Mouse (Mus musculus) forebrain, embryonic 16.5 days (tissue): Measurements from ENCODE around the gene Hist1h3f. TPM values are rescaled to one million over a fixed set of nuclear protein-coding genes. Genes with fewer than 3 reads are reported as not detected.
A peak's percentile ranks its signal among the peaks of the same experiment; 100 is the strongest.
"Not testable (repeated sequence)": the region's sequence is repeated elsewhere in the genome, so short reads cannot be mapped to it uniquely, and the experiment has no call there.

ENCODE experiments used
- ATAC-seq: fragments of 200-750 bp; cut with Nextera tagmentation; 2 replicates; pipeline ENCODE4 v1.8.0; 2017; ENCODE audit warnings: mild to moderate bottlenecking, moderate library complexity
- H3K27ac ChIP-seq: fragments of 300-500 bp; sonication (generic); 2 replicates; pipeline ENCODE4 v1.5.1; 2014; ENCODE audit warnings: low read length, control low read depth
- H3K27me3 ChIP-seq: fragments of 300-500 bp; sonication (generic); replicated peaks from 2 replicates; pipeline ENCODE4 v1.6.1; 2014; ENCODE audit warnings: low read length; ENCODE audit not compliant: control insufficient read depth, insufficient read depth
- H3K36me3 ChIP-seq: fragments of 300-500 bp; sonication (generic); 2 replicates; pipeline ENCODE4 v1.6.1; 2014; ENCODE audit not compliant: control insufficient read depth, insufficient read depth
- H3K4me1 ChIP-seq: fragments of 300-500 bp; sonication (generic); replicated peaks from 2 replicates; pipeline ENCODE4 v1.6.1; 2014; ENCODE audit warnings: low read length; ENCODE audit not compliant: control insufficient read depth, insufficient read depth
- H3K4me2 ChIP-seq: fragments of 300-500 bp; sonication (generic); 2 replicates; pipeline ENCODE4 v1.6.1; 2014; ENCODE audit warnings: mild to moderate bottlenecking, low read length, control low read depth
- H3K4me3 ChIP-seq: fragments of 300-500 bp; sonication (generic); replicated peaks from 2 replicates; pipeline ENCODE4 v1.5.1; 2014; ENCODE audit warnings: mild to moderate bottlenecking, low read length, control low read depth
- H3K9ac ChIP-seq: fragments of 300-500 bp; sonication (generic); replicated peaks from 2 replicates; pipeline ENCODE4 v1.6.1; 2014; ENCODE audit warnings: low read depth, low read length, control low read depth
- H3K9me3 ChIP-seq: fragments of 300-500 bp; sonication (generic); 2 replicates; pipeline ENCODE4 v1.6.1; 2016; ENCODE audit warnings: low read length; ENCODE audit not compliant: control insufficient read depth
- WGBS: fragments of 180-500 bp; shearing (Covaris S2); extraction: QIAGEN DNeasy Blood & Tissue Kit; methylation state at CpG from one replicate; pipeline ENCODE4 v1.1.7; 2014; 5-methylcytosine and 5-hydroxymethylcytosine counted together
- polyA plus RNA-seq: library from polyadenylated mRNA; unstranded; fragments of >200 nt; fragmentation: Nextera tagmentation; extraction: Ambion mirVana; gene quantifications from 2 replicates; pipeline ENCODE4 v1.2.1, GENCODE M21; 2015

The Hist1h3f gene
- polyA plus RNA-seq, 1 experiment from 2014 or later, result 0.30 TPM

DNA sequence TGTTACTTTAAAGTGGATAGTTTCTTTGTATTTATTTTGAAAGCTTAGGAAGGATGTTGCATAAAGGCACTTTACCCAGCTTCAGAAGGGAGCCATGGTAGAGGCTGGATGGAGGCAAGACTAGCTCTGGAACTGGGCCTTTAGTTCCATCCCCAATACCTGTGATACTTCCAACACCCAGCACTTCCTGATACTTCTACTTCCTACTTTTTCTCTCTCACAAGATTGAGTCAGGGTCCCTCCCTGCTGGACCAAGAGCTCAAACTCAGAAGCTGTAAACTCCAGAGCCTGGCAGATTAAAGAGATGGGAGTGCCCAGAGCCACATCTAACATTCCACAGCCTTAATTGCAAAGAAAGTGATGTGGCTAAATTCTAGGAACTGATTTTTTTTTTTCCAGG lies 40.5 kb downstream of the Hist1h3f start:
- no peak for ATAC-seq
- Histone ChIP-seq H3K9me3 (no peaks in the 10 kb centered on the region), H3K9ac (peak overlapping the region; percentile 67), H3K36me3 (no peaks in the 10 kb centered on the region), H3K27ac (peak overlapping the region; percentile 98), H3K4me1 (peaks cover 33% of the 10 kb centered on the region), H3K27me3 (no peaks in the 10 kb centered on the region), H3K4me3 (peak overlapping the region; percentile 49), H3K4me2 (peak overlapping the region; percentile 60)

DNA sequence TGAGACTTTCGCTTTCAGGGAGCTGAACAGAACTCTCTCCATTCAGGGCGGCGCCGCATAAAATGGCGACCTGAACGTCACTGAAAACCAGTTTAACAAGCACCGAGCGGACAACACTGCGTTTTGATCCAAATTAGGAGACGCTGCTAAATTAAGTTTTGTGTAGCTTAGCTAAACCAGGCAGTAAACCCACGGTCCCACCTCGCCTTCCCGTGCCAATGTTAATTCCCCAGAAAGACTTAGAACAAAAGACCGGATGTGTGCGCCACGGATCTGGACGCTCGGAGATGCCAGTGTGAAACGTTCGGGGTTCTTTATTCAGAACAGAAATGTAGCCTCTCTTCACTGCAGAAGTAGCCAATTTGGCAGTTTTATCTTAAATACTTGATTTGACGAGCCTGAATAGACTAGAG lies 41.2 kb downstream of the Hist1h3f start:
- ATAC-seq, result peak; percentile 11
- peak overlapping the region; percentile 49 for H3K4me3 ChIP-seq
- H3K27me3 ChIP-seq, result no peaks in the 10 kb centered on the region
- 0% methylated on average over 21 of the region's 21 CpGs for WGBS
- peaks cover 33% of the 10 kb centered on the region for H3K4me1 ChIP-seq
- H3K9ac ChIP-seq, result peak overlapping the region; percentile 67
- H3K4me2 ChIP-seq, result peak overlapping the region; percentile 60
- H3K9me3 ChIP-seq, result no peaks in the 10 kb centered on the region
- peak overlapping the region; percentile 98 for H3K27ac ChIP-seq
- H3K36me3 ChIP-seq, result no peaks in the 10 kb centered on the region

DNA sequence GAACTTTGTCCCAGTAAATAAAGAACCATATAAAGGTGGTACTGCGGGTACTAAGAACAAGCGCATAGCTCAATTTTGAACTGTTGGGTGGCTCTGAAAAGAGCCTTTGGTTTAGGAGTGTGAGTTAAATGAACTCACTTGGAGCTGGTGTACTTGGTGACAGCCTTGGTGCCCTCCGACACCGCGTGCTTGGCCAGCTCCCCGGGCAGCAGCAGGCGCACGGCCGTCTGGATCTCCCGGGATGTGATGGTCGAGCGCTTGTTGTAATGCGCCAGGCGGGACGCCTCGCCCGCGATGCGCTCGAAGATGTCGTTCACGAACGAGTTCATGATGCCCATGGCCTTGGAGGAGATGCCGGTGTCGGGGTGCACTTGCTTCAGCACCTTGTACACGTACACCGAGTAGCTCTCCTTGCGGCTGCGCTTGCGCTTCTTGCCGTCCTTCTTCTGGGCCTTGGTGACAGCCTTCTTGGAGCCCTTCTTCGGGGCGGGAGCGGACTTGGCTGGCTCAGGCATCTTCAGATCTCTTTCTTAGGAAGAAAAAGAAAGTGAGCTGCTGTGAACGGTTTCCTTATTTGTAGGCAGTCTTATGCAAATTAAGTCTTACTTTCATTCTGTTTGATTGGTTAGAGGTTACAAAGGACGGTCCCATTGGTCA lies 41.7 kb downstream of the Hist1h3f start:
- Histone ChIP-seq H3K27ac (peak overlapping the region; percentile 98), H3K4me1 (peaks cover 33% of the 10 kb centered on the region), H3K4me2 (peak overlapping the region; percentile 60), H3K4me3 (peak overlapping the region; percentile 49), H3K9ac (peak overlapping the region; percentile 67)
- H3K27me3 ChIP-seq, H3K36me3 ChIP-seq, H3K9me3 ChIP-seq: not testable (repeated sequence)
- WGBS, result under 1% methylated on average over 30 of the region's 36 CpGs
- ATAC-seq, result peak; percentile 87

DNA sequence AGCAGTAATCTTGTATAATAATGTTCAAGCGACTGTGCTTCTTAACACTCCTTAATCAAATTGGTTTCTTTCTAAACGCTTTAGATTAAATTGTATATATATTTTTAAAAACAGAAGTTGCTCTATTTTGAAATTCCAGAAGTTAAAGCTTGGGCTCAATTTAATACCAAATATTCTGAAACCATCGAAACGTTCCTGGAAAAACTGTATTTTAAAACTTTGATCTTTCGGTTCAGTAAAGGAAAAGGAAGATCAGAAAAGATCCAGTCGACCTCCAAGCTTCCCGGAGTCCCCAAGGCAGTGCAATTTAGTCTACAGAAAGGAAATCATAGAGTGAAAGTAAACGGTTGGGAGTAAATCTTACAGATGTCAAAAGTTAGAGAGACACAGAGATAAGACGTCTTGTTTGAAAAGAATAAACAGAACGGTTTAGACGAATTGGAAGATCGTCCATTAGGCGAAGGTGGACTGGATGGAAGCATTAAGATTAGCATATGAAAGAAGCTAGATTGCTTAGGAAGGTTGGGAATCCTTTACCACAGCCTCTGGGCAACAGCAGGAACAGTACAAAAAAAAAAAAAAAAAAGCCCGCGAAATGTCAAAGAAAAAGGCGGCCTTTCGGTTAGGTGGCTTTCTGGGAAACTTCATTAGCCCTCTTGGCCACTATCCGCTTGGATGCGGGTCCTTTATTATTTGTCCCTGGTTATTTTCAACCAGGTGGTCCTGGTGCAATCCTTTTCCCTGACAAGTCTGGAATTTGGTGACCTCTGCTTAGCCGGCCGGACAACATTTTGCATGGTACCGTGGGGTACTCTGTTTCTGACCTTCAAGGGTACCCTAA lies 42.5 kb downstream of the Hist1h3f start:
- no peaks in the 10 kb centered on the region for H3K9me3 ChIP-seq
- peaks cover 33% of the 10 kb centered on the region for H3K4me1 ChIP-seq
- H3K4me2 ChIP-seq, result peak overlapping the region; percentile 77
- peak overlapping the region; percentile 93 for H3K27ac ChIP-seq
- H3K4me3 ChIP-seq, result peak overlapping the region; percentile 39
- peak overlapping the region; percentile 52 for H3K9ac ChIP-seq
- H3K27me3 ChIP-seq, result no peaks in the 10 kb centered on the region
- under 1% methylated on average over 22 of the region's 22 CpGs for WGBS
- no peak for ATAC-seq
- no peaks in the 10 kb centered on the region for H3K36me3 ChIP-seq

DNA sequence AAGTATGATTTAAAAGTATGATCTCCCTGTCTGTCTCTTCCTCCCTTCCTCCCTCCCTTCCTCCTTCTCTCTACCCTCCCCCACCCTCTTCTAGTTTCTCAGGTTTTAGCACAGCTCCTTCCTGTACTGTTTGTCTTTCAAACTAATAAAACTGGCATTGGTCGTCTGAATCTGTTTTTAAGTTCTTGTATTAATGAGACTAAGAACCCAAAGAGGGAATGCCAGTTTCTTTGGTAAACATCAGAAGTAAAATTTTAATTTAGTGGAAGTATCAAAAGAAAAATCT lies 43.0 kb downstream of the Hist1h3f start:
- ATAC-seq, result no peak
- Histone ChIP-seq H3K36me3 (no peaks in the 10 kb centered on the region), H3K4me3 (peak overlapping the region; percentile 39), H3K4me2 (peak overlapping the region; percentile 77), H3K4me1 (peaks cover 32% of the 10 kb centered on the region), H3K9me3 (no peaks in the 10 kb centered on the region), H3K27ac (peak overlapping the region; percentile 93), H3K9ac (peak overlapping the region; percentile 52), H3K27me3 (no peaks in the 10 kb centered on the region)
- 3% methylated on average over 1 of the region's 1 CpGs for WGBS

DNA sequence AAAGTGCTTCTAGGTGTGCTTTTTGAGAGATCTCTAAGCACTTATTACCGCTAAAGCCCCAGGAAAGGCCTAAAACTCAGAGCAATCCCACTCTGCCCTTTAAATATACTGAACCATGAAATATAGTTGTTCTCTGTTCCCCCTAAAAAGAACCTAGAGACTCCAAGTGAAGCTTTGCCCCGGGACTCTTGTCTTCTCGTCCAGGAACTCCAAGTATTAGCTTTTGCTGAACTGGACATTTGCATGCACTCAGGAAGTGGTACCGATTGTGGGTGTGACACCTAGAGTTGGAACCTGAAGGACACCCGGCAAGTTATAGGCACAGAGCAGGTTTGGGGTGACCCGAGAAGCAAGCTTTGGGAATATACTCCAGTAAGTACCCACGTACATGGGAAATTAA lies 47.4 kb downstream of the Hist1h3f start:
- no peaks in the 10 kb centered on the region for H3K9me3 ChIP-seq
- ATAC-seq, result no peak
- H3K4me2 ChIP-seq, result no peak overlapping the region
- H3K4me1 ChIP-seq, result peaks cover 7% of the 10 kb centered on the region
- no peak overlapping the region for H3K4me3 ChIP-seq
- H3K36me3 ChIP-seq, result no peaks in the 10 kb centered on the region
- H3K27ac ChIP-seq, result no peak overlapping the region
- WGBS, result 94% methylated on average over 7 of the region's 7 CpGs
- no peaks in the 10 kb centered on the region for H3K27me3 ChIP-seq
- no peak overlapping the region for H3K9ac ChIP-seq

DNA sequence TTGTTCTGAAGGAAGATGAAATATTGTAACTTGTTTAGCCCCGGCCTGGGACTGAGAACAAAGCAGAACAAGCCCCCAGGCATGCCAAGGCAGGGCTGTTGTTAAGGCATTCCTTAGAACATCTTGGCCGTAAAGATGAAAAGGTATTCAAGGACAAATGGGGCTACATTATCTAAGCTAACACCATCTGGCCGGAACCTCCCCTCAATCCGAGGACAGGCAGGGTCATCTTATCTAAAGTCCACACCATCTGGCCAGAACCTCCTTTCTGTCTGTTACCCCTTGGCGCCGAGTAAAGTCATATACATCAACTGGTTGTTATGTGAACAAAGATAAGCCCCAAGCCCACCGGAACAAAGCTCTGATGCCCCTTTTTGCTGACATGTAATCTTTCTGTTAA lies 48.0 kb downstream of the Hist1h3f start:
- not testable (repeated sequence) for H3K4me2 ChIP-seq, H3K36me3 ChIP-seq, H3K4me1 ChIP-seq, ATAC-seq, H3K4me3 ChIP-seq, H3K9me3 ChIP-seq, H3K27me3 ChIP-seq, H3K27ac ChIP-seq, H3K9ac ChIP-seq
- 95% methylated on average over 7 of the region's 7 CpGs for WGBS

DNA sequence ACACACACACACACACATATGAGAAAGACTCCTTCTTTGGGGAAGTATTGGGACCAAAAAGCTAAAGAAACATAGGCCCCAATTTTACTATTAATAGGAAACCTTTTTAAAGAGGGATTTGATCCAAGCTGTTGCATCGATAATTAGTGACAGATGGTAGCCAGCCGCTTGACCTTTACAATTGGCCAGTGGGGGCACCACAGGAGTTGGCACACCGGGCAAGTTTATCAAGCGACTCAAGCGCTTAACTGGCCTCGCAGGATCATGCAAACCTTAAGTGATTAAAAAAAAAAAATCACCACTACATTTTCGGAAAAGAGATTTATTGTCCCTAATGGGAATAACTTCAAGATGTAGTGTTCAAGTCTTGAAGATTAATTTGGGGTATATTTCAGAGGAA lies 48.8 kb downstream of the Hist1h3f start:
- Histone ChIP-seq H3K4me2 (no peak overlapping the region), H3K4me1 (no peaks in the 10 kb centered on the region), H3K9me3 (no peaks in the 10 kb centered on the region), H3K9ac (no peak overlapping the region), H3K27ac (no peak overlapping the region), H3K36me3 (no peaks in the 10 kb centered on the region), H3K27me3 (no peaks in the 10 kb centered on the region), H3K4me3 (no peak overlapping the region)
- WGBS, result 92% methylated on average over 7 of the region's 7 CpGs
- no peak for ATAC-seq

DNA sequence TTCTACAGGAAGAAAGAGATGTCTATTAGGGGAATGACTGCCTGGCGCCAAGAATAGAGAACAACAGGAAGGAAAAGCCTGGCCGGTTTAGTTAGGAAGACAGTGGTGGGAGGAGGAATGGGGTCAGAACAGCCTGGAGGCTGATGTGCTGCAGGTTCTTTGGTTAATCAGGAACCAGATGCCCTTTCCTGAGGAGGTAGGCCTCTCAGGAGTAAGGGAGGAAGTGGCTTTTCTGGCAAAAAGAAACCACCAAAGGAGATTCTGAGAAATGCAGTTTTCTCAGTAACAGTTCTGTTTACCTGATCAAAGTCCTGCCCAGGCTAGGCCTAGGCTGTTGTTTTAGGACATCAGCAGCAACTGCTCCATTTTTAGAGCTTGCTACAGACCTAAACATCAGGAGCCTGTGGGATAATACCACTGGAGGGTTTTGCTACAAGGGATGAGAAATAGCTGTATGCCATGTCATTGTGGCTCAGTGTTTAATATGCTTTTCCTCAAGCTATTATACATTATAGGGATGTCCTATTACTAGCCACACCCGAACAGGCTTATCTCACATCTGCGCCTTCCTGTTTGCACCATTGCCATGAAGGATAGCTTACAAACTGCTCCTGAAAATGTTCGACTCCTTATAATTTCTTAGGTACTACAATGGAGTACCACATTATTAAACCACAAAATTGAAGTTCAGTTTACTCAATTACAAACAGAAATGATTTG lies 49.4 kb downstream of the Hist1h3f start:
- 92% methylated on average over 5 of the region's 5 CpGs for WGBS
- Histone ChIP-seq H3K27ac (no peak overlapping the region), H3K9ac (no peak overlapping the region), H3K4me3 (no peak overlapping the region), H3K36me3 (no peaks in the 10 kb centered on the region), H3K27me3 (no peaks in the 10 kb centered on the region), H3K4me2 (no peak overlapping the region), H3K4me1 (no peaks in the 10 kb centered on the region), H3K9me3 (no peaks in the 10 kb centered on the region)
- ATAC-seq, result no peak
